Mouse (Mus musculus): ENCODE results near the gene Cyp39a1.

DNA sequence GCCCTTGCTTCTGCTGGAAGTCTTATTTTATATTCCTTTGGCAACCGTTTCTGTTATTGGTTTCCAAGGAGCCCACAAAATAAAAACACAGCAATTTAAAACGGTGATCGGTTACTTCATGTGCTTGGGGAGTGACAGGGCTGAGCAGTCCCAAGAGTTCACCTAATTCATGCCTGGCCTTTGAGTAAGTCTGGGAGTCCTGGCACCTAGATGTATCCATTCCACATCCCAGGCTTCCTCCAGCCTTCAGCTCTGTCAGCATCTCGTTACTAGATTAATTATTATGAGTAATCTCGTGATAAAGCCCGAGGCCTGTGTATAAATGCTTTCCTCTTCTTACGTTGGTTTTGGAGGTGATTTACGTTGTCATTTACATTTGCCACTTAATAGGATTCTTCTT, 64.1 kb downstream of the Cyp39a1 start:
- TF ChIP-seq CTCF (IDR thresholded peaks at IDR 0.05): no peak
- TF ChIP-seq EP300 (IDR thresholded peaks at IDR 0.05): no peak
